Mouse (Mus musculus) brain, embryonic 18.5 days (tissue): Measurements from ENCODE around the gene Tas2r125.
"Not testable (repeated sequence)": the region's sequence is repeated elsewhere in the genome, so short reads cannot be mapped to it uniquely, and the experiment has no call there.

Source experiments
- DNase-seq: peaks from one replicate; pipeline ENCODE4 v3.0.0-alpha.2; 2012; ENCODE audit warnings: low read depth, low spot score

Tas2r125 gene

GRCm38 (mm10) chr6:132909351-132909750, at the start of gene Tas2r125:
Tas2r125 (plus strand) TSS chr6:132909651.
- no peak for DNase-seq

GRCm38 (mm10) chr6:132867708-132868107, 41.7 kb upstream of the Tas2r125 start, which contains the start of gene Tas2r110:
Tas2r110 (plus strand) TSS chr6:132868008.
- no peak for DNase-seq

DNA sequence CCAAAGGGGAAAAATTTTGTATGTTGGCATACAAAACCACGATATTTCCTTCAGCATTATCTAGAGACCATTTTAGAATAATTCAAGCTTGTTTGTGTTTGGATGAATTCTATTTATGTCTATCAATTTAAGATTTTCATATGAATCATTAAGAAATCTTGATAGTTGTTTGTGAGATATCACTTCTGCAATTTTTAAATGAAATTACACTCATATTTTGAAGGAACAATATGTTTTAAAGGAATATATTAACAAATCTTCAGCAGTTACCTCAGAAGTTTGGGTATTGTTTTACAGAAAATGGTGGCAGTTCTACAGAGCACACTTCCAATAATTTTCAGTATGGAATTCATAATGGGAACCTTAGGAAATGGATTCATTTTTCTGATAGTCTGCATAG, 16.7 kb upstream of the Tas2r125 start, which contains the start of gene Tas2r113:
Gene Tas2r113 (plus strand): TSS at position 301 of the 400 bp plus-strand sequence.
- no peak for DNase-seq

DNA sequence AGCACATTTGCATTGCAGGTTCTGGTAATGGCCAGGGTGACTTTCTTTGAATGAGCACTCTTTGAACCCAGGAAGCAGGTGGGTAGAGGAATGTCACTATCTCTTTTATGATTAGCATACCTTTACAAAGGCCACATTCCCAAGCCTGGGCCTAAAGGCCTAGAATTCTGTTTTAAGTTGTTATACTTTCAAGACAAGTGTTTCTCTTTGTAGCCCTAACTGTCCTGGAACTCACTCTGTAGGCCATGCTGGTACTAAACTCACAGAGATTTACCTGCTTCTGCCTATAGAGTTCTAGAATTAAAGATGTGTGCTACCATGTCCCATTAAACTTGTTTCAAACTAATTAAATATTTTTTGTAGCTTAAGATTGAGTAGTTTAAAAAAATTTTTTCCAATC, 31.9 kb downstream of the Tas2r125 start:
- not testable (repeated sequence) for DNase-seq

GRCm38 (mm10) chr6:132950802-132951201, 41.4 kb downstream of the Tas2r125 start, which contains the start of gene Tas2r129:
Tas2r129 (plus strand) TSS chr6:132951102.
- DNase-seq: no peak

DNA sequence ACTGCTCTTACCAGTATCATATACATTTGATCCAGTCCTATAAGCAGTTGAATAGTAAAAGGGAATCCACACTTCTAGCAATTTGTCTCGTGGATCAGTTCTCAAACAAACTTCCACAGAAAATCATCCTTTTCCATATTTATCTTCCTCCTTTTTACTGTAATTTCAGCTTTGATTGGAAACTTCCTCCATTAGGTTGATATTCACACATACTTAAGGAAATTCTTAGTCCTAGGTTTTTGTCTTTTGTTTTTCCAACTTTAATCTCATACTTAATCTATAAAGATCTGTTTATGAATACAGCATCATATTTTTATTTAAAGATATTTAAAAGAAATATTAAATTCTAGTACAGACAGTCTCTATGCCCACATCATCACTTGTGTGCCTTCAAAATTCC, 48.4 kb downstream of the Tas2r125 start, which contains the start of gene Tas2r131:
Gene Tas2r131 (minus strand): TSS at position 101 of the 400 bp plus-strand sequence.
- no peak for DNase-seq
